Mouse (Mus musculus): ENCODE data around the gene Ccdc175.
A peak's percentile ranks its signal among the peaks of the same experiment; 100 is the strongest.

Ccdc175 gene

GRCm38 (mm10) chr12:72102776-72103175 lies 82.1 kb downstream of the Ccdc175 start:
- DNase-seq (ENCODE audit: low read depth): no peak

DNA sequence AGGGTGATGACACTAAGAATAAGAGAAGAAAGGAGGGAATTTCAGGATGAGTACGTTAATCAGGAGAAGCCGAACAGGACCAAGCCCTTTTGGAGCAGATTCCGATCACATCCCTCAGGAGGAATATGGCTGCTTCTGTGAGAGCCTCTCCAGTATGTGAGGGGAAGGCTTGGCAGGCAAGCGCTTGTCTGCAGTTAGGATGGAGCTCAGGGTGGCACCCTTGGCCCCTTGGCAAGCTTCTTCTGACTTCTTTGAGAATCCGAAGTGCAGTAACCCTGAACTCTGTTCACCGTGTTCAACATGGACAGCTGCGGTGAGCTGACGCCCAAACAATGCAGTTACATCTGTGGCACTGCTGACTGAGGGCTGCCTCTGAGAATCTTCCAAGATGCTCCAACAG lies 87.9 kb downstream of the Ccdc175 start:
- DNase-seq (ENCODE audit: low read depth): no peak

DNA sequence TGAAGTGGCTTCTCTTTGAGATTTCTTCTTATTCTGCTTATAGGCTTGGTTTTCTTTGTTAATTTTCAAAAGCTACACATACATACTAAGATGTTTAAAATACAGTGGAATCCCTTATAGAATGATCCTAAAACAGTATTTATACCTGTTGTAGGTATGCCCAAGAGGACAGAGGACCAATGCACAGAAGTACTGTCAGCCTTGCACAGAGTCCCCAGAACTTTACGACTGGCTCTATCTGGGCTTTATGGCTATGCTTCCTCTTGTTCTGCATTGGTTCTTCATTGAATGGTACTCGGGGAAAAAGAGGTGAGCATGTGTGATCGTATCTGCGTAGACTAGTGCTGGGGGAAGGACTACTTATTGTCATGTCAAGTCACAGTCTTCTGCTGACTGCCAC lies 95.0 kb downstream of the Ccdc175 start:
- DNase-seq (ENCODE audit: low read depth): no peak

GRCm38 (mm10) chr12:72086166-72086825 lies 98.5 kb downstream of the Ccdc175 start:
- no peak for DNase-seq (ENCODE audit: low read depth)

DNA sequence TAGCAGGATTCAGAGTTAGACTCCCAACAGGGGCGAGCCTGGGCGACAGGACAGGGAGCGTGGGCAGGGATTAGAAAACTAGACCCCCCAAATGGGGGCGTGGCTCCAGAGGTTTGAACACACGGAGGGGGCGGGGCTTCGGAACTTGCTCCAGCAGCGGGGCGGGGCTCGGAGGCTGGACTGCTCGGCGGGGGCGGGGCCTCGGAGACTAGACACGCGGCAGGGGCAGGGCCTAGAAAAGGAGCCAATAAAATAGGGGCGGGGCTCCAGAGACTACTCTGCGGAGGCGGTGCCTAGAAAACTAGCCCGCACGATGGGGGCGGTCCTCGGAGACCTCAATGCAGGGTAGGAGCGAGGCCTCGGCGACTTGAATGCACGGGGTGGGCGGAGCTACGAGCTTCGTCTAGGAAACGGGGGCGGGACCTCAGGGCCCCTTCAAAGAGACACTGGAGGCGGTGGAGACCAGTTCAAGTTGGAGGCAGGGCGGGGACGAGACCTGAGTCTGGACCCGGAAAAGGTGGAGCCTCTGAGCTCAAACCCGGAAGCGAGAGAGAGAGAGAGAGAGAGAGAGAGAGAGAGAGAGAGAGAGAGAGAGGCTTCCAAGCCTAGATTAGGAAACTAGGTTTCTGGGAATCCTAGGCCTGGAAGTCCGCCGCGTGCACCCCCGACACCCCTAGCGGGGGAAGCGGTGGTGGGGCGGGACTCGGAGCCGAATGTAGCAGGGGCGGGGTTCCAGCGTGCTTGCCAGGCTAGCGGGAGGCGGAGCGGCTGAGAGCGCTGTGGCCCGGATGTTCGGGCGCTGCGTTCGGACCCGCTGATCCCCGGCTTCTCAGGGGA lies 99.3 kb downstream of the Ccdc175 start, which contains the start of the genes L3hypdh and Jkamp:
TSS of gene L3hypdh (minus strand) at position 111 of the 837 bp plus-strand sequence.
TSS of gene Jkamp (plus strand) at position 261 of the 837 bp plus-strand sequence.
- peak; percentile 99 for DNase-seq (ENCODE audit: low read depth)

- no peak for DNase-seq (ENCODE audit: low read depth)
These were observed 99.9 kb downstream of the Ccdc175 start for GRCm38 (mm10) chr12:72085024-72085328.

DNA sequence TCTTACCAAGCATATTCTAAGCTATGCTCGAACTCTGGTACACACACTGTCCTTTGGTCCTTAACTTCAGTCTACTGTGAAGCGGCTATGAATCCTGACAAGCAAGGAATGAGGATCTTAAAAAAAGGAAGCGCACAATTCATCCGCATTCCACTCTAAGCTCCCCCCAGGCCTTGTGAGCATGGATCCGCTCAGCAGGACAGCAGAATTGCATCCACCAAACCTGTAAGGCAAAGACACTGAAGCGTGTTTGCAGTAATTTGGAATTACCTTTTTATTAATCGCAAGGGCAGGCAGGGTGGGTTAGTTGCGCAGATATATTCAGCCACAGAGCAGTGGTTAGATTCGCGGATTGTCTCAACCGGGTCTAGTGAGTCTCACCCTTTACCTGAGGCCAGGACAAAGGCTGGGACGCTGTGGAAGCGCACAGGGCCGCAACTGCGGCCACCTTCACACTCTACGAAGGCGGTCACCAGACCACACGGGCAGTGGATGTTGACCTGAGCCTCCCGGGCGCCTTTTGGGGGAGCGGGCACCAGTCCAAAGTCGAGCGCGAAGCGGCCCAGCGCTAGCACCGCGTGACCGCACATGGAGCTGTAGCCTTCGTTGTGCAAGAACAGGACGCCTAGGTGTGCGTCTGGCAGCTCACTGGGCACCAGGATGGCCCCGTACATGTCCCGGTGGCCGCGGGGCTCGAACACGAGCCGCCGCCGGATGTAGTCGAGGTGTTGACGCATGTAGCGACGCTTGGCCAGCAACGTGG lies 100.4 kb downstream of the Ccdc175 start:
- no peak for DNase-seq (ENCODE audit: low read depth)

- no peak for DNase-seq (ENCODE audit: low read depth)
These were observed 101.6 kb downstream of the Ccdc175 start for GRCm38 (mm10) chr12:72083265-72083664.

DNA sequence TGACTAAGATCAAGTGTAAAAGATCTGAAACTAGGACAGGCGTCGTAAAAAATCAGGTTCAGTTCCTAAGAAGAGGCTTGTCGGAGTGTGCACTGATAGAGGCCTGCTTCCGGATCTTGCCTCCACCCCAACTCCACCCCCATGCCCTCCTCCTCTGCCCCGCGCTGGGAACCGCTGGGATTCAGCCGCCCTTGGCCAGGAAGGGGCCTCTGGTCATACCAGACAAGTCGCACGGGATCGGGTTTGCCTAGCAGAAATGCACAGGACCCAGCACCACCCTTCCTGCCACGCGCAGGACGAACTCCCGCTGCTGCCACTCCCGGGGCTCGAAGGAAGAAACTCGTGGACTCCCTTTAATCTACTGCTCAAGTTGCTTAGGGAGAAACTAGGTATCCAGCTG lies 102.5 kb downstream of the Ccdc175 start:
- no peak for DNase-seq (ENCODE audit: low read depth)

GRCm38 (mm10) chr12:72081961-72082360 lies 102.9 kb downstream of the Ccdc175 start:
- DNase-seq (ENCODE audit: low read depth): no peak

DNA sequence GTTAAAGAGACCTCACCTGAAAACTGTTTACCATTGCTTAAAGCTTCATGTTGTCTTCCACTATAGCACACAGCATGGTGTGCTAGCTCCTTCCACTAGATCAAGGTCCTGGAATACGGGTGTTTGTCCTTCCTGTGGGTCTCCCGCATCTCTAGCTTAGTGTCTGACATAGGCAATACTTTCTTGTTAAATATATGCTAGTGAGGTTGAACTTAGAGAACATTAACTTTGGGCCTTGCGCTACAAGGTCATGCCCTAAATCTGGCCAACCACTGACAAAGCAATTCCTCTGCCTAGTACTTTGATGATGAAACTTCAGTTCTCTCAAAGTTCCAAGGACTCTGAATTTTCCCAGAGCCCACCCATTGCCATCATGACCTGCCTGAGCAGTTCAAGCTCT lies 106.6 kb downstream of the Ccdc175 start:
- DNase-seq (ENCODE audit: low read depth): no peak

GRCm38 (mm10) chr12:72070327-72071269 lies 114.2 kb downstream of the Ccdc175 start, which contains the start of gene Gpr135:
TSS of gene Gpr135 (minus strand) at chr12:72071125.
- DNase-seq (ENCODE audit: low read depth): peak; percentile 44

DNA sequence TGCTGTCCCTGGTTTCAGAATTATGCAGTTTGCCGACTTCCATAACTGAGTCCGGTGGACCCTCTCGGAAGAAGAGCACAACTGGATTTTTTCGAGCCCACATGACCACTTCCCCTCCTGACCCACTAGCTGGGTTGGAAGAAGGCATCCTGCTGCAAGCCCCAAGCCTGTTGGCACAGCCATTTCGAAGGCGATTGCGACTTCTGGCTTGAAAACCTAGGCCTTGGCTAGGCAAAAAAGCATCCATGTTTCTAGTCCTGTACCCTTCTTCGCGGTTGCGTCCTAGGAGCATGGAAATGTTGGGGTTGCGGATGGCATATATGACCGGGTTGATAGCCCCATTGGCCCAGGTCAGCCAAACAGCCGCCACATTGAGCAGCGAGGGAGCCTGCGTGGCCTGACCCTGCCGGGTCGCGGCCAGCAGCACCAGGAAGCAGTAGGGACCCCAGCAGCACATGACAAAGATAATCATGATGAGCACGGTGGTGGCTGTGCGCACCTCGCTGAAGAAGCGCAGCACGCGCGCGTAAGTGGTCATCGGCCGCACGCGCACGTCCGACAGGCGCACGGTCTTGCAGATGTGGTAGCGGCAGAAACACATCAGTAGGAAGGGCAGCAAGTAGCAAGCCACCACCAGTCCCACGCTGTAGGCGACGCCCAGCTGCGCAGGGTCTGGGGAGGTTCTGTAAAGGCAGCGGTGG lies 115.1 kb downstream of the Ccdc175 start:
- DNase-seq (ENCODE audit: low read depth): no peak

DNA sequence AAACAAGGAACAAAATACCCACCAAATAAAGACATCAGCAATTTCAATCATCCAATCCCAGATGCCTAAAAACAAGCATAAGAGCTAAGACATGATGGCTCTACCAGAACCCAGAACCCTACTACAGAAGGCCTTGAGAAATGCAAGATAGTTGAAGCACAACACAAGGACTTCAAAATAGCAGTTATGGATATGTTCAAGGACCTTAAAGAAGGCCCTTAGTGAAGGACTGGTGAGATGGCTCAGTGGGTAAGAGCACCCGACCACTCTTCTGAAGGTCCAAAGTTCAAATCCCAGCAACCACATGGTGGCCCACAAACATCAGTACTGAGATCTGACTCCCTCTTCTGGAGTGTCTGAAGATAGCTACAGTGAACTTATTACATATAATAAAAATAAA lies 127.0 kb downstream of the Ccdc175 start:
- no peak for DNase-seq (ENCODE audit: low read depth)

GRCm38 (mm10) chr12:72053851-72054250 lies 131.0 kb downstream of the Ccdc175 start:
- no peak for DNase-seq (ENCODE audit: low read depth)

GRCm38 (mm10) chr12:72053303-72053702 lies 131.5 kb downstream of the Ccdc175 start:
- DNase-seq (ENCODE audit: low read depth): no peak

DNA sequence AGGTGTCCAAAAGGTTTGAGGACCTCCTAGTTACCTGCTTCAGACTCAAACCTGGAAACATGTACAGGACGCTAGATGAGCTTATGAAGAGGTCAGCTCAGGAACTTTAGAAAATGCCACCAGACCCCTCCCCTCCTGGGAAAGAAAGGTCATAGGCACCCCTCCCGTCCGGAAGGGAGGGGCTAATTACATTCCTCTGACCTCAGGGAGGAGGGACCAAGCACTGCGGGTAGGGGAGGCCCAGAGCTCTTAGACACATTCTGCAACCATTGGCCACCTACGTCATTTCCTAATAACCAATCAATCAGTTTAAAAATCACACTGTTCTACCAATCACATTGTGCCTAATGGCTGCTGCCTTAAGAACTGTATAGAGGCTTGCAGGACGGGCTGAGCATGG lies 132.3 kb downstream of the Ccdc175 start:
- DNase-seq (ENCODE audit: low read depth): no peak

All from c-Kit-positive CD71-positive TER-119-negative erythroid progenitor cells, embryonic 14.5 days (primary cell).